Mouse (Mus musculus): Measurements from ENCODE around the gene Plekhg6. TPM values are rescaled to one million over a fixed set of nuclear protein-coding genes. Genes with fewer than 3 reads are reported as not detected.

Plekhg6 gene
- polyA plus RNA-seq, 1 experiment from 2014 or later = 0.30 TPM

GRCm38 (mm10) chr6:125353221-125353620, 27.4 kb downstream of the Plekhg6 start:
- no peaks in the 10 kb centered on the region for H3K27me3 ChIP-seq (replicated peaks; ENCODE audit: control insufficient read depth, insufficient read depth, low read length)
- H3K4me1 ChIP-seq (replicated peaks; ENCODE audit: control insufficient read depth, insufficient read depth, low read length) = peaks cover 64% of the 10 kb centered on the region
- 43% methylated on average over 11 of the region's 11 CpGs for WGBS
- no peaks in the 10 kb centered on the region for H3K9me3 ChIP-seq (ENCODE audit: control insufficient read depth, low read length)
- peaks cover 7% of the 10 kb centered on the region; the same call in 1 of the 2 replicates for H3K36me3 ChIP-seq (ENCODE audit: control insufficient read depth, insufficient read depth, low read length)
- H3K27ac ChIP-seq (ENCODE audit: low read depth, low read length) = no peak overlapping the region
- peak overlapping the region; percentile 52 for H3K4me2 ChIP-seq
- no peak overlapping the region for H3K4me3 ChIP-seq (ENCODE audit: low read depth, low read length)
- no peak overlapping the region for H3K9ac ChIP-seq (ENCODE audit: low read depth, low read length)
- no peak for ATAC-seq (replicated peaks; ENCODE audit: low FRiP score)
- no peak for DNase-seq (ENCODE audit: low spot score)

DNA sequence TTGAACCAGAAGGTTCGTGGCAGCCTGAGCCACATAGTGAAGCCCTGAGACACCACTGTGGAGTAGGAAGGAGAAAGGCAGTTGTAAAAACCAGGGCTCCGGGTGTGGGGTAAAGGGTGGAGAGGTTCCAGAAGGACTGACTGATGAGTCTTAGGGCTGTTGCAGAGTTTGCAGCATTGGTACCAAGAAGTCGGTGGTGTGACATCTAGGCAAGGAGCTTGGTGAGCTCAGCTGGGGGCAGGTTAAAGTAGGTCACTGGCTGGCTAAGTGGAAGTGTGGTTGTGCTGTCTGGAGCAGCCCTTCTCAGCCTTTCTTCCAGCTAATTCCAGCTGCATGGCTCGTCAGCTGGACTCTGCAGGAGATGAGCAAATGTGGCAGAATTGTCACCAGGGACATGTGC, 27.8 kb downstream of the Plekhg6 start:
- Histone ChIP-seq H3K27ac (ENCODE audit: low read depth, low read length) (no peak overlapping the region), H3K36me3 (ENCODE audit: control insufficient read depth, insufficient read depth, low read length) (peaks cover 6% of the 10 kb centered on the region; the same call in 1 of the 2 replicates), H3K27me3 (replicated peaks; ENCODE audit: control insufficient read depth, insufficient read depth, low read length) (no peaks in the 10 kb centered on the region), H3K4me1 (replicated peaks; ENCODE audit: control insufficient read depth, insufficient read depth, low read length) (peaks cover 64% of the 10 kb centered on the region), H3K9ac (ENCODE audit: low read depth, low read length) (no peak overlapping the region), H3K4me2 (peak overlapping the region; percentile 30), H3K4me3 (ENCODE audit: low read depth, low read length) (no peak overlapping the region), H3K9me3 (ENCODE audit: control insufficient read depth, low read length) (no peaks in the 10 kb centered on the region)
- WGBS = 49% methylated on average over 4 of the region's 4 CpGs
- ATAC-seq (replicated peaks; ENCODE audit: low FRiP score) (no peak), DNase-seq (ENCODE audit: low spot score) (no peak)

GRCm38 (mm10) chr6:125352046-125352384, 28.6 kb downstream of the Plekhg6 start:
- no peak for DNase-seq (ENCODE audit: low spot score)
- H3K4me1 ChIP-seq (replicated peaks; ENCODE audit: control insufficient read depth, insufficient read depth, low read length) = peaks cover 64% of the 10 kb centered on the region
- no peaks in the 10 kb centered on the region for H3K9me3 ChIP-seq (ENCODE audit: control insufficient read depth, low read length)
- no peaks in the 10 kb centered on the region for H3K27me3 ChIP-seq (replicated peaks; ENCODE audit: control insufficient read depth, insufficient read depth, low read length)
- H3K9ac ChIP-seq (ENCODE audit: low read depth, low read length) = no peak overlapping the region
- peak overlapping the region; percentile 87 for H3K4me2 ChIP-seq
- no peak for ATAC-seq (replicated peaks; ENCODE audit: low FRiP score)
- 51% methylated on average over 5 of the region's 5 CpGs for whole genome bisulfite sequencing
- H3K36me3 ChIP-seq (ENCODE audit: control insufficient read depth, insufficient read depth, low read length) = no peaks in the 10 kb centered on the region
- no peak overlapping the region for H3K27ac ChIP-seq (ENCODE audit: low read depth, low read length)
- H3K4me3 ChIP-seq (ENCODE audit: low read depth, low read length) = no peak overlapping the region

DNA sequence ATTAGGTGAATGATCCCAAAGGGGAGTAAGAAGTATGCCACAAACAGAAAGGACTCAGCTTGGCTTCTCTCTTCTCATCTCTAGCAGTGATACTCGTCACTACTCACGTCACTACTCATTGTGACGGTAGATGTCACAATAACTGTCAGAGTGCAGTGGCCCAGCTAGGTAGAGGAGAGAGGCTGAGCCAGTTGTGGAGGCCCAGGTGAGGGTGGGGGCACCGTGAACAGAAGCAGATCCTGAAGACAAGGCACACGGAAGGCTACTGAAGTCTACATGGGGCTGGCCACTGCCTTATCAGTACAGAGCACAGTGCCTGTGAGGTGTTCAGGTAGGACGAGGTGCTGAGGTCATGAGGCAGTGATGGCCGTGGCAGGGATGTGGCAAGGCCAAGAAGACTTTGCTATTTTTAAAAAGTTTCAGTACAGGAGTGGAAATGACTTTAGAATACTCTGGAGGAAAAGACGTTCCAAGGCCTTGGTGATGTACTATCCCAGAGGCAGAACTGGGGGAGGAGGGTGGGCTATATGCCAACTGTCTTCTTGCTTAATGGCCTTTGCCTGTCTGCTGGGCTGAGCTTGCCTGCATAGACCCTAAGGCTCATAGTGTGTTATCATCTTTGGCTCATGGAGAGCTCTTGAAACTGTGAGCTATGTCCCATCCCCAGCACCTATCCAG, 29.1 kb downstream of the Plekhg6 start:
- peaks cover 64% of the 10 kb centered on the region for H3K4me1 ChIP-seq (replicated peaks; ENCODE audit: control insufficient read depth, insufficient read depth, low read length)
- DNase-seq (ENCODE audit: low spot score) (no peak), ATAC-seq (replicated peaks; ENCODE audit: low FRiP score) (no peak)
- H3K27me3 ChIP-seq (replicated peaks; ENCODE audit: control insufficient read depth, insufficient read depth, low read length) = no peaks in the 10 kb centered on the region
- no peaks in the 10 kb centered on the region for H3K36me3 ChIP-seq (ENCODE audit: control insufficient read depth, insufficient read depth, low read length)
- no peaks in the 10 kb centered on the region for H3K9me3 ChIP-seq (ENCODE audit: control insufficient read depth, low read length)
- no peak overlapping the region for H3K27ac ChIP-seq (ENCODE audit: low read depth, low read length)
- H3K4me3 ChIP-seq (ENCODE audit: low read depth, low read length) = 0 out of 2 replicates have a peak overlapping the region, but pooled peaks have one; percentile 20
- H3K4me2 ChIP-seq = peak overlapping the region; percentile 87
- no peak overlapping the region for H3K9ac ChIP-seq (ENCODE audit: low read depth, low read length)
- WGBS = 39% methylated on average over 8 of the region's 8 CpGs

DNA sequence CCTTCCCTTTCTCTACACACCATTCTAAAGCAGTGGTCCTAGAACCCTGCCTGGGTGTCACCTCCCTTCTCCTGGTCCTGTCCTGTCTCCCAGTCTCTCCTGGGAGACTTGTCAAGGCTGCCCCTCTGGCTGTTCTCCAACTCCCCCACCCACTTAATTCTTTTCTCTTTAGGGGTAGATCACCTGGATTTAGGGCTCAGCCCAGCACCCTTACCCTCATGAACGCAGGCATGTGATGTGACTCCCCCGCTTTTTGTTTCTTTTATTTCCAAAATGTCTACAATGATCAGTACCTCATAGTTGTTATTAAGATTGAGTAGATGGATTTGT, 29.6 kb downstream of the Plekhg6 start:
- H3K36me3 ChIP-seq (ENCODE audit: control insufficient read depth, insufficient read depth, low read length) = no peaks in the 10 kb centered on the region
- no peak overlapping the region; the same call in 1 of the 2 replicates for H3K9ac ChIP-seq (ENCODE audit: low read depth, low read length)
- DNase-seq (ENCODE audit: low spot score) = no peak
- no peaks in the 10 kb centered on the region for H3K27me3 ChIP-seq (replicated peaks; ENCODE audit: control insufficient read depth, insufficient read depth, low read length)
- peak overlapping the region; percentile 87 for H3K4me2 ChIP-seq
- H3K27ac ChIP-seq (ENCODE audit: low read depth, low read length) = no peak overlapping the region
- peaks cover 62% of the 10 kb centered on the region for H3K4me1 ChIP-seq (replicated peaks; ENCODE audit: control insufficient read depth, insufficient read depth, low read length)
- no peak for ATAC-seq (replicated peaks; ENCODE audit: low FRiP score)
- no peaks in the 10 kb centered on the region for H3K9me3 ChIP-seq (ENCODE audit: control insufficient read depth, low read length)
- WGBS = 82% methylated on average over 2 of the region's 2 CpGs
- peak overlapping the region; percentile 66 for H3K4me3 ChIP-seq (ENCODE audit: low read depth, low read length)

DNA sequence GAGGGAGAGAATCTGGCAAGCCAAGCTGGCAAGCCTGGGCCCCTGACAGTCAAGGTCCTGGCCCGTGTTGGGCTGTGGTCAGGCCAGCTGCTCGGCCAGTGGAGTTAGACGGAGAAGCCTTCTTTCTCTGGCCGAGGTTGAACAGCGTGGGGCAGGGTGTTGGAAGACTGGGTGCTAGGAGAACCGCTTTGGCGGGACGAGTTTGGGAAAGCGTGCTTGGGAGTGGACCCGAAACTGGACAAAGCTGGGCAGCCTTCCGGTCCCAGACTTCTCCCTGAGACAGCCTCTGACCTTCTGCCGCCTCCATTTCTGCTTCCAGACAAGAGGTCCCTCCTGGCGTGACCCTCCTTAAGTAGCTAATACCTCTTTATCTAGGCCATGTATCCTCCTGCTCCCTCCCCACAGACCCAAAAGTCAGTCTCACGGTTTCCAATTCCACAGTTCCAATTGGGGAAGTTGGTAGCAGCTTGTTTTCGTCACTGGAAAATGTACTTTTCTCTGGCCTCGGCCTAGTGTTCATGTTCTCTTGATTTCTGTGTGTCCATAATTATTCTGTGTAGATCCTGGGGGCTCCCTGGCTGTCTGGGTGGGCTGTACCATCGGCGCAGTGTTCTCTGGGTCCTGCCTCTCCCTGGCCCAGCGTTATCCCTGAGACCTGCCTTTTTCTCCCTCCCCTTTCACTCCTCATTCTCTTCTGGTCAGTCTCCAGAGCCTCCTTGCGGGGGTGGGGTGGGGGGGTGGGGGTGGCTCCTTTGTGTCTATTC, 30.2 kb downstream of the Plekhg6 start:
- no peak for ATAC-seq (replicated peaks; ENCODE audit: low FRiP score)
- Histone ChIP-seq H3K9me3 (ENCODE audit: control insufficient read depth, low read length) (no peaks in the 10 kb centered on the region), H3K4me3 (ENCODE audit: low read depth, low read length) (peak overlapping the region; percentile 66), H3K9ac (ENCODE audit: low read depth, low read length) (peak overlapping the region; percentile 65), H3K4me1 (replicated peaks; ENCODE audit: control insufficient read depth, insufficient read depth, low read length) (peaks cover 57% of the 10 kb centered on the region), H3K27ac (ENCODE audit: low read depth, low read length) (peak overlapping the region; percentile 62), H3K27me3 (replicated peaks; ENCODE audit: control insufficient read depth, insufficient read depth, low read length) (no peaks in the 10 kb centered on the region), H3K4me2 (peak overlapping the region; percentile 87), H3K36me3 (ENCODE audit: control insufficient read depth, insufficient read depth, low read length) (no peaks in the 10 kb centered on the region)
- DNase-seq (ENCODE audit: low spot score) = no peak
- WGBS = 6% methylated on average over 20 of the region's 20 CpGs

- under 1% methylated on average over 27 of the region's 27 CpGs for WGBS
Observed at GRCm38 (mm10) chr6:125349575-125350230, 30.9 kb downstream of the Plekhg6 start.

GRCm38 (mm10) chr6:125348721-125349574, 31.6 kb downstream of the Plekhg6 start, which contains the start of gene Tnfrsf1a:
Gene Tnfrsf1a, plus strand, starts transcription at chr6:125349362.
- Histone ChIP-seq H3K27me3 (replicated peaks; ENCODE audit: control insufficient read depth, insufficient read depth, low read length) (no peaks in the 10 kb centered on the region), H3K4me2 (peak within 1 kb of the TSS; percentile 87), H3K27ac (ENCODE audit: low read depth, low read length) (peak within 1 kb of the TSS; percentile 62), H3K4me3 (ENCODE audit: low read depth, low read length) (peak within 1 kb of the TSS; percentile 66), H3K36me3 (ENCODE audit: control insufficient read depth, insufficient read depth, low read length) (no peaks in the 10 kb centered on the region), H3K9ac (ENCODE audit: low read depth, low read length) (peak within 1 kb of the TSS; percentile 65), H3K9me3 (ENCODE audit: control insufficient read depth, low read length) (no peaks in the 10 kb centered on the region), H3K4me1 (replicated peaks; ENCODE audit: control insufficient read depth, insufficient read depth, low read length) (peaks cover 47% of the 10 kb centered on the region)
- DNase-seq (ENCODE audit: low spot score) (no peak), ATAC-seq (replicated peaks; ENCODE audit: low FRiP score) (peak; percentile 39)
- 9% methylated on average over 22 of the region's 22 CpGs for WGBS

More at GRCm38 (mm10) chr6:125349575-125350230, 30.9 kb downstream of the Plekhg6 start:
- ATAC-seq (replicated peaks; ENCODE audit: low FRiP score) (peak; percentile 77), DNase-seq (ENCODE audit: low spot score) (peak; percentile 69)
- peak overlapping the region; percentile 66 for H3K4me3 ChIP-seq (ENCODE audit: low read depth, low read length)
- no peaks in the 10 kb centered on the region for H3K36me3 ChIP-seq (ENCODE audit: control insufficient read depth, insufficient read depth, low read length)
- peak overlapping the region; percentile 62 for H3K27ac ChIP-seq (ENCODE audit: low read depth, low read length)
- H3K9ac ChIP-seq (ENCODE audit: low read depth, low read length) = peak overlapping the region; percentile 65
- H3K4me2 ChIP-seq = peak overlapping the region; percentile 87
- no peaks in the 10 kb centered on the region for H3K27me3 ChIP-seq (replicated peaks; ENCODE audit: control insufficient read depth, insufficient read depth, low read length)
- H3K4me1 ChIP-seq (replicated peaks; ENCODE audit: control insufficient read depth, insufficient read depth, low read length) = peaks cover 50% of the 10 kb centered on the region
- H3K9me3 ChIP-seq (ENCODE audit: control insufficient read depth, low read length) = no peaks in the 10 kb centered on the region
